Comparison of ENCODE assay signal across 16 mouse cellular contexts in the genomic region with DNA sequence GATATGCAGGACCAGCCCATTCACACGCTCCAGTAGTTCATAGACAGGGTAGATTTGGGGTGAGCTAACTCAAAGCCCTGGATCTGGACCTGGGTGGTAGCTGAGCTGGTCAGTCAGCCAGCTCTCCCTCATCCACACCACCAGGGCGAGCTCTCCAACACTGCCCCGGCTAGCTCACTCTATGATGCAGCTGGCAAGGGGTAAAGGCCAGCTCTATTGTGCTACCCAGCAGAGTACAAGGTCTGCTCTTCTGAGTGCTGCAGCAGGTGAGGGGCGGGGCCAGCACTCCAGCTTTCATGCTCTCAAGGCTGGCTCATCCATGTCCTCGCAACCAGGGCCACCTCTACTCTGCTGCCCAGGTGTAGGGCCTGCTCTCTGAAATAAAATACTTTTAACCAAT.
A peak's percentile ranks its signal among the peaks of the same experiment; 100 is the strongest.
DNase-seq lines count a peak whose midpoint lies in the region; ATAC-seq and TF ChIP-seq lines count a peak whose summit lies in the region.
"Had no signal": no experiment of that assay in that cellular context is flagged by ENCODE, and none has a peak within 500 bp of the region (broad histone marks: within the 10 kb centered on the region; RNA-seq: fewer than 3 reads in every experiment).

No protein-coding gene starts in this region.

- peak; percentile 86 for ATAC-seq in intestine, embryonic 14.5 days (replicated peaks; ENCODE audit: low FRiP score, low TSS enrichment, low read depth)
- ATAC-seq in intestine, postnatal 0 days = peak; percentile 100
- ATAC-seq in midbrain, embryonic 14.5 days (ENCODE audit: low FRiP score, low TSS enrichment) = no peak
- ATAC-seq: forebrain, embryonic 15.5 days had no signal

- no peak overlapping the region for H3K27ac ChIP-seq in kidney, adult 2 months (ENCODE audit: insufficient read depth, low read depth, low read length)
- H3K27ac ChIP-seq in intestine, embryonic 14.5 days (ENCODE audit: low read depth) = no peak overlapping the region
- no peak overlapping the region for H3K27ac ChIP-seq in intestine, postnatal 0 days (ENCODE audit: low read depth, low read length)
- no peak overlapping the region for H3K27ac ChIP-seq in small intestine, adult 2 months (ENCODE audit: insufficient read depth, low read depth, low read length)
- H3K27ac ChIP-seq in midbrain, embryonic 14.5 days (replicated peaks; ENCODE audit: low read depth, low read length) = no peak overlapping the region
- H3K27ac ChIP-seq: forebrain, embryonic 15.5 days; hindbrain, embryonic 10.5 days; limb, embryonic 15.5 days had no signal

- H3K27me3 ChIP-seq in kidney, adult 2 months (replicated peaks; ENCODE audit: control insufficient read depth, insufficient read depth, low read length) = no peaks in the 10 kb centered on the region
- no peaks in the 10 kb centered on the region for H3K27me3 ChIP-seq in intestine, embryonic 14.5 days (replicated peaks; ENCODE audit: control insufficient read depth, insufficient read depth, low read length)
- no peaks in the 10 kb centered on the region for H3K27me3 ChIP-seq in intestine, postnatal 0 days (replicated peaks; ENCODE audit: control insufficient read depth, insufficient read depth, low read length)
- no peaks in the 10 kb centered on the region for H3K27me3 ChIP-seq in small intestine, adult 2 months (ENCODE audit: control insufficient read depth, insufficient read depth, low read length)
- H3K27me3 ChIP-seq in midbrain, embryonic 14.5 days (ENCODE audit: control insufficient read depth, insufficient read depth, low read length) = no peaks in the 10 kb centered on the region
- H3K27me3 ChIP-seq: forebrain, embryonic 15.5 days; limb, embryonic 15.5 days; megakaryocyte, embryonic 14.5 days had no signal

- H3K9me3 ChIP-seq in intestine, embryonic 14.5 days (ENCODE audit: control insufficient read depth, low read length) = no peaks in the 10 kb centered on the region
- H3K9me3 ChIP-seq in intestine, postnatal 0 days (ENCODE audit: control insufficient read depth) = no peaks in the 10 kb centered on the region
- no peaks in the 10 kb centered on the region for H3K9me3 ChIP-seq in midbrain, embryonic 14.5 days (ENCODE audit: control insufficient read depth, low read length)
- H3K9me3 ChIP-seq: forebrain, embryonic 15.5 days; hindbrain, embryonic 10.5 days; limb, embryonic 15.5 days; megakaryocyte, embryonic 14.5 days had no signal

- no peak overlapping the region for H3K9ac ChIP-seq in intestine, embryonic 14.5 days (ENCODE audit: low read length)
- no peak overlapping the region for H3K9ac ChIP-seq in intestine, postnatal 0 days (ENCODE audit: low read depth, low read length)
- no peak overlapping the region for H3K9ac ChIP-seq in midbrain, embryonic 14.5 days (replicated peaks; ENCODE audit: low read length)
- H3K9ac ChIP-seq: forebrain, embryonic 15.5 days; limb, embryonic 15.5 days had no signal

- no peak overlapping the region for H3K4me3 ChIP-seq in kidney, adult 2 months (ENCODE audit: insufficient read depth, low read depth, low read length)
- H3K4me3 ChIP-seq in intestine, embryonic 14.5 days (ENCODE audit: low read depth, low read length) = no peak overlapping the region
- H3K4me3 ChIP-seq in intestine, postnatal 0 days (ENCODE audit: low read depth, low read length) = no peak overlapping the region
- H3K4me3 ChIP-seq in small intestine, adult 2 months (ENCODE audit: low read depth, low read length) = no peak overlapping the region
- H3K4me3 ChIP-seq in midbrain, embryonic 14.5 days (replicated peaks; ENCODE audit: low read depth, low read length) = no peak overlapping the region
- H3K4me3 ChIP-seq: erythroblast, embryonic 14.5 days; forebrain, embryonic 15.5 days; hindbrain, embryonic 10.5 days; limb, embryonic 15.5 days; megakaryocyte, embryonic 14.5 days had no signal

- no peaks in the 10 kb centered on the region for H3K4me1 ChIP-seq in kidney, adult 2 months (ENCODE audit: control insufficient read depth, insufficient read depth, low read length)
- no peaks in the 10 kb centered on the region for H3K4me1 ChIP-seq in intestine, embryonic 14.5 days (replicated peaks; ENCODE audit: control insufficient read depth, insufficient read depth, low read length)
- no peaks in the 10 kb centered on the region for H3K4me1 ChIP-seq in intestine, postnatal 0 days (replicated peaks; ENCODE audit: control insufficient read depth, insufficient read depth, low read length)
- H3K4me1 ChIP-seq in small intestine, adult 2 months (ENCODE audit: control insufficient read depth, insufficient read depth, insufficient read length, low read length) = no peaks in the 10 kb centered on the region
- H3K4me1 ChIP-seq in midbrain, embryonic 14.5 days (ENCODE audit: control insufficient read depth, insufficient read depth, low read length) = peaks cover 9% of the 10 kb centered on the region
- H3K4me1 ChIP-seq: limb, embryonic 15.5 days; megakaryocyte, embryonic 14.5 days had no signal

- H3K4me2 ChIP-seq in intestine, embryonic 14.5 days (ENCODE audit: low read length) = no peak overlapping the region
- H3K4me2 ChIP-seq in intestine, postnatal 0 days (replicated peaks; ENCODE audit: low read depth) = no peak overlapping the region
- H3K4me2 ChIP-seq in midbrain, embryonic 14.5 days (ENCODE audit: low read length) = no peak overlapping the region
- H3K4me2 ChIP-seq: forebrain, embryonic 15.5 days; limb, embryonic 15.5 days had no signal

- WGBS in kidney, adult 2 months = 82% methylated on average over 5 of the region's 5 CpGs
- 86% methylated on average over 5 of the region's 5 CpGs for WGBS in intestine, embryonic 14.5 days
- WGBS in intestine, postnatal 0 days = 53% methylated on average over 5 of the region's 5 CpGs
- WGBS in small intestine, adult 2 months = 30% methylated on average over 5 of the region's 5 CpGs
- WGBS in midbrain, embryonic 14.5 days = 80% methylated on average over 5 of the region's 5 CpGs

- peak; percentile 31 for DNase-seq in kidney, adult 2 months
- DNase-seq in kidney, adult 11 months = no peak
- no peak for DNase-seq in intestine, embryonic 14.5 days (ENCODE audit: low spot score)
- no peak for DNase-seq in cerebellum, adult 9-10 months
- DNase-seq in midbrain, embryonic 14.5 days = no peak
- DNase-seq: B cell, adult 2 months; cerebellum, adult 8-10 months; lung, adult 2 months; spleen, adult 18-20 months had no signal

- no peaks in the 10 kb centered on the region for H3K36me3 ChIP-seq in kidney, adult 2 months (ENCODE audit: control insufficient read depth, insufficient read depth, low read length)
- no peaks in the 10 kb centered on the region for H3K36me3 ChIP-seq in intestine, embryonic 14.5 days (ENCODE audit: control insufficient read depth, insufficient read depth, low read length)
- no peaks in the 10 kb centered on the region for H3K36me3 ChIP-seq in intestine, postnatal 0 days (ENCODE audit: control insufficient read depth, insufficient read depth)
- no peaks in the 10 kb centered on the region for H3K36me3 ChIP-seq in small intestine, adult 2 months (ENCODE audit: control insufficient read depth, insufficient read depth, low read length)
- H3K36me3 ChIP-seq in midbrain, embryonic 14.5 days (ENCODE audit: control insufficient read depth, insufficient read depth, low read length) = no peaks in the 10 kb centered on the region
- H3K36me3 ChIP-seq: forebrain, embryonic 15.5 days; hindbrain, embryonic 10.5 days; limb, embryonic 15.5 days had no signal

- TF ChIP-seq POLR2A in kidney, adult 2 months (IDR thresholded peaks at IDR 0.05; ENCODE audit: low read depth, low read length) = no peak
- TF ChIP-seq POLR2A in small intestine, adult 2 months (IDR thresholded peaks at IDR 0.05; ENCODE audit: low read depth, low read length) = no peak

- TF ChIP-seq CTCF in kidney, adult 2 months (conservative IDR thresholded peaks at IDR 0.05; ENCODE audit: insufficient read depth, insufficient read length, low read depth, low read length) = no peak
- peak; percentile 74 for TF ChIP-seq CTCF in intestine, postnatal 0 days (IDR thresholded peaks at IDR 0.05; ENCODE audit: low read depth)
- TF ChIP-seq CTCF in small intestine, adult 2 months (IDR thresholded peaks at IDR 0.05; ENCODE audit: extremely low read depth, insufficient read length, insufficient replicate concordance, low read depth, low read length) = peak; percentile 41; the same call in 1 of the 2 replicates
